Mouse (Mus musculus) cerebellum, adult (tissue): ENCODE results near the gene Rnase11.
"Not testable (repeated sequence)": the region's sequence is repeated elsewhere in the genome, so short reads cannot be mapped to it uniquely, and the experiment has no call there.

Source experiments
- ATAC-seq: cut with Nextera tagmentation; 2 replicates; pipeline ENCODE4 v1.9.2; 2017; ENCODE audit warnings: mild to moderate bottlenecking, moderate library complexity, mixed read lengths; ENCODE audit not compliant: insufficient number of reproducible peaks, low FRiP score, low TSS enrichment

Gene Rnase11

GRCm38 (mm10) chr14:51017256-51017655 is 32.7 kb downstream of the Rnase11 start:
- ATAC-seq, result no peak

DNA sequence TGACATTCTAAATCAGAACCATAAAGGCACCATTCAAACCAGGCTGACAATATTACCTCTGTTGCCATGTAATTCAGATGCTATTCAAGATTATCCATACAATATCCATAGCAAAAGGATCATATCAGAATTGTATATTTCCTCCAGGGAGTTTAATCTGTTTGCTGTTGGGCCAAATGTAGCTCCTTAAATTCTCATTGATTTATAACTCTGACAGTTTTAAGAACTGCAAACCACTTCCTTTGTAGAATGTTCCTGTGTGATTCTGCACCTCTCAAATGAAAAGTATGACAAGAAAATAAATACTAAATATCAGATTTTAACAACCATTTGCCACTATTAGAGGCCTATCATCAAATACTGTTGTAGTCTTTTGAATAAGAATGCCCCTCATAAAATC is 34.2 kb downstream of the Rnase11 start:
- no peak for ATAC-seq

- not testable (repeated sequence) for ATAC-seq
These were observed 35.2 kb downstream of the Rnase11 start for GRCm38 (mm10) chr14:51014724-51015123.

- ATAC-seq, result no peak
These were observed 40.4 kb downstream of the Rnase11 start for GRCm38 (mm10) chr14:51009572-51009971.

DNA sequence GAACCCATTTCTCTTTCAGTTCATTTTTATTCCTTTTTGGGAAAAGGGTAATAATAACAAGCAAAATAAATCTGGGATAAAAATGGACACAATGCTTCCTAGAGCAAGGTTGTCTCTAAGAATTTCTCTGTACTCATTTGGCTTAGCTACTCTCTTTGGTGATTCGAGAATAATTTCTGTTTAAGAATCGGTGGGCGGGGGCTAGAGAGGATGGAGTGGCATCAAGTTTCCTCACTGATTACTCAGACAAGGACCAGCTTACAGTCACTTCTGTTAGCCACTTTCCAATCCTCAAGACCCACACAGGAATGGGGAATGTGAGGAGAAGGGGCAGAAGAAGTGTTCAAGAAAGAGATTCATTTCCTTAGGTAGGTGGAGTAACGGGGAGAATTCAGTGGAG is 41.2 kb downstream of the Rnase11 start:
- no peak for ATAC-seq

- no peak for ATAC-seq
These were observed 41.8 kb downstream of the Rnase11 start for GRCm38 (mm10) chr14:51007914-51008713.

DNA sequence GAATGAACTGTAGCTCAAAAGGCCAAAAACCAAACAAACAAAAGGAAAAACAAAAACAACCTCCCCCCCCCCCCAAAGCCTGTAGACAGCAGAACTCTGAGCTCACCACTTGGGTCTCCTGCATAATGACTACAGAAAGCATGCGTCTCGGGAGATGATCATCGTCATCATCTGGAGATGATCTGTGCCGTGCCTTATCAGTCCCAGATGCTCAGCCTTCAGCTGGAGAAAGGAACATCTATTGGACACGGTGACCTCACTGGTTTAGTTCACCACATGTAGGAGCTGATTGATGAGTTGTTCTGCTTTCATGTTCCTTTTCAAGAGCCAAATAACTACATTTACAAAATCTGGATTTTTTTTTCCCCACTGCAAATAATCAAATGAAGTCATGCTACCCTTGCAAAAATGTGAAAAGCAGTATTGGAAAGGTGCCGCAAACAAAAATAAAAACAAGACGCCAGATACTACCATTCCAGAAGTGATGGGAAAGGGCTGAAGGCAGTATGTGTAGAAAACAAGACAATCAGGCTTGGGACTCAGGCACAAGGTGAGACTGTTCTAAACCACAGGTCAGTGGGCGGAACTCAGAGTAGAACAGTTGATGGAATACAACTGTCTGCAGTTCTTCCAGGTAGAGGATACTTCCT is 42.7 kb downstream of the Rnase11 start, which contains the start of gene Rnase10:
TSS of gene Rnase10 (plus strand) at position 600 of the 650 bp plus-strand sequence.
- ATAC-seq, result no peak
